16 mouse cellular contexts compared by ENCODE assay signal in genomic region chr11:59151729-59152128, GRCm38 (mm10). TPM values are rescaled to one million over a fixed set of nuclear protein-coding genes. Genes with fewer than 3 reads are reported as not detected.
DNase-seq lines count a peak whose midpoint lies in the region; ATAC-seq and TF ChIP-seq lines count a peak whose summit lies in the region.
"Had no signal": no experiment of that assay in that cellular context is flagged by ENCODE, and none has a peak within 500 bp of the region (broad histone marks: within the 10 kb centered on the region; RNA-seq: fewer than 3 reads in every experiment).

No protein-coding gene starts in this region.

- DNase-seq in layer of hippocampus, adult 2 months (ENCODE audit: low spot score in 2 of 2): no peak
- DNase-seq in layer of hippocampus, adult 8-10 months (ENCODE audit: low spot score in 2 of 2): no peak
- DNase-seq in CH12.LX (ENCODE audit: extremely low read depth): peak; percentile 71
- DNase-seq in G1E (ENCODE audit: low spot score): no peak
- peak in 1 of 3 experiments; percentile 37 for DNase-seq in liver, embryonic 14.5 days (ENCODE audit: low read depth in 3 of 3, low spot score in 3 of 3)
- DNase-seq in left cerebral cortex, adult 18-20 months (ENCODE audit: low spot score in 2 of 2): no peak
- DNase-seq: kidney, postnatal 4 days; right cerebral cortex, adult 18-20 months had no signal

- dilution Hi-C loops in CH12.LX (cut with MboI; ENCODE audit: extremely low pct_ligation_motif_present, extremely low pct_unique_long_range_greater_than_20kb, low sequenced_read_pairs): no loop called here

- H3K4me1 ChIP-seq in CH12.LX (ENCODE audit: control insufficient read depth in 1 of 2, insufficient read depth in 2 of 2): no peaks in the 10 kb centered on the region
- H3K4me1 ChIP-seq in G1E (ENCODE audit: insufficient read depth, low read depth, low read length): peaks cover 2% of the 10 kb centered on the region; the same call in 1 of the 2 replicates
- no peaks in the 10 kb centered on the region for H3K4me1 ChIP-seq in liver, embryonic 14.5 days (replicated peaks; ENCODE audit: control insufficient read depth in 2 of 2, insufficient read depth in 2 of 2, low read length in 1 of 2)
- H3K4me1 ChIP-seq in kidney, embryonic 16.5 days (ENCODE audit: insufficient read depth, low read length): no peaks in the 10 kb centered on the region
- H3K4me1 ChIP-seq: embryonic facial prominence, embryonic 13.5 days; limb, embryonic 12.5 days; neural tube, embryonic 12.5 days had no signal

- H3K27ac ChIP-seq in layer of hippocampus, adult 2 months: no peak overlapping the region
- no peak overlapping the region for H3K27ac ChIP-seq in CH12.LX (ENCODE audit: insufficient read depth, low read depth)
- no peak overlapping the region for H3K27ac ChIP-seq in liver, embryonic 14.5 days
- no peak overlapping the region for H3K27ac ChIP-seq in kidney, embryonic 16.5 days (ENCODE audit: low read length)
- H3K27ac ChIP-seq: embryonic facial prominence, embryonic 13.5 days; limb, embryonic 12.5 days; neural tube, embryonic 12.5 days had no signal

- H3K27me3 ChIP-seq in CH12.LX (replicated peaks): peaks cover 17% of the 10 kb centered on the region
- peaks cover 10% of the 10 kb centered on the region; the same call in 1 of the 2 replicates for H3K27me3 ChIP-seq in G1E (ENCODE audit: insufficient read depth, low read length)
- H3K27me3 ChIP-seq in liver, embryonic 14.5 days (ENCODE audit: control insufficient read depth, insufficient read depth, low read length): no peaks in the 10 kb centered on the region
- H3K27me3 ChIP-seq in kidney, embryonic 16.5 days (ENCODE audit: insufficient read depth, low read length): no peaks in the 10 kb centered on the region
- H3K27me3 ChIP-seq: embryonic facial prominence, embryonic 13.5 days; limb, embryonic 12.5 days; neural tube, embryonic 12.5 days had no signal

- in situ Hi-C loops in CH12.LX (cut with MboI; ENCODE audit: low pct_ligation_motif_present, low pct_unique_long_range_greater_than_20kb, low sequenced_read_pairs): no loop called here

- no peak overlapping the region for H3K4me3 ChIP-seq in layer of hippocampus, adult 2 months
- H3K4me3 ChIP-seq in CH12.LX (replicated peaks in 1 of 3; ENCODE audit: low read depth in 2 of 3, low read length in 2 of 3, poor library complexity in 1 of 3): no peak overlapping the region
- no peak overlapping the region for H3K4me3 ChIP-seq in G1E (ENCODE audit: low read depth, low read length)
- H3K4me3 ChIP-seq in liver, embryonic 14.5 days (ENCODE audit: insufficient read depth in 1 of 2, low read depth in 2 of 2, low read length in 2 of 2): no peak overlapping the region
- no peak overlapping the region for H3K4me3 ChIP-seq in kidney, embryonic 16.5 days (ENCODE audit: low read length)
- H3K4me3 ChIP-seq: embryonic facial prominence, embryonic 13.5 days; limb, embryonic 12.5 days; neural tube, embryonic 12.5 days had no signal

- H3K9ac ChIP-seq in CH12.LX (ENCODE audit: insufficient read depth, low read depth): no peak overlapping the region
- H3K9ac ChIP-seq in liver, embryonic 14.5 days (replicated peaks): no peak overlapping the region
- no peak overlapping the region for H3K9ac ChIP-seq in kidney, embryonic 16.5 days (replicated peaks; ENCODE audit: low read length)
- H3K9ac ChIP-seq: embryonic facial prominence, embryonic 13.5 days; limb, embryonic 12.5 days; neural tube, embryonic 12.5 days had no signal

- peaks cover 4 to 14% of the 10 kb centered on the region in 2 experiments for H3K36me3 ChIP-seq in CH12.LX (replicated peaks in 1 of 2; ENCODE audit: control insufficient read depth in 1 of 2, insufficient read depth in 1 of 2, low read length in 1 of 2)
- peaks cover 18% of the 10 kb centered on the region for H3K36me3 ChIP-seq in G1E (replicated peaks)
- H3K36me3 ChIP-seq in liver, embryonic 14.5 days (replicated peaks; ENCODE audit: control insufficient read depth, insufficient read depth, low read depth): peaks cover 6% of the 10 kb centered on the region; the same call in 1 of the 2 replicates
- H3K36me3 ChIP-seq in kidney, embryonic 16.5 days (ENCODE audit: insufficient read depth, low read length): peaks cover 9% of the 10 kb centered on the region; the same call in 1 of the 2 replicates
- H3K36me3 ChIP-seq: neural tube, embryonic 12.5 days had no signal

- H3K9me3 ChIP-seq in CH12.LX (replicated peaks; ENCODE audit: low read length): no peaks in the 10 kb centered on the region
- no peaks in the 10 kb centered on the region for H3K9me3 ChIP-seq in G1E (replicated peaks)
- H3K9me3 ChIP-seq in liver, embryonic 14.5 days (ENCODE audit: control insufficient read depth, low read length): no peaks in the 10 kb centered on the region
- no peaks in the 10 kb centered on the region for H3K9me3 ChIP-seq in kidney, embryonic 16.5 days (ENCODE audit: low read length)
- H3K9me3 ChIP-seq: embryonic facial prominence, embryonic 13.5 days; limb, embryonic 12.5 days; neural tube, embryonic 12.5 days had no signal

- peak; percentile 44 for TF ChIP-seq RAD21 in CH12.LX (IDR thresholded peaks at IDR 0.05; ENCODE audit: low read depth, low read length)

- peak; percentile 54 for TF ChIP-seq CTCF in layer of hippocampus, adult 2 months (conservative IDR thresholded peaks at IDR 0.05)
- peak; percentile 42 to 64; a peak in 3 of 4 replicates for TF ChIP-seq CTCF in CH12.LX (conservative IDR thresholded peaks at IDR 0.05 in 1 of 2, IDR thresholded peaks at IDR 0.05 in 1 of 2; ENCODE audit: low read depth in 2 of 2, low read length in 2 of 2)
- TF ChIP-seq CTCF in G1E (IDR thresholded peaks at IDR 0.05; ENCODE audit: low read depth, low read length): 0 out of 2 replicates have a peak, but pooled peaks have one; percentile 23
- peak; percentile 64 for TF ChIP-seq CTCF in liver, embryonic 14.5 days (IDR thresholded peaks at IDR 0.05; ENCODE audit: low read depth)

- no peaks in the 10 kb centered on the region for H3K79me2 ChIP-seq in CH12.LX (replicated peaks; ENCODE audit: control insufficient read depth, extremely low read depth, insufficient read depth, poor library complexity, severe bottlenecking)

- TF ChIP-seq POLR2A in CH12.LX (IDR thresholded peaks at IDR 0.05; ENCODE audit: low read depth, low read length): no peak

- no peak for TF ChIP-seq EP300 in CH12.LX (IDR thresholded peaks at IDR 0.05; ENCODE audit: low read length)
- no peak for TF ChIP-seq EP300 in liver, embryonic 14.5 days (IDR thresholded peaks at IDR 0.05; ENCODE audit: low read depth)

- ATAC-seq in G1E (ENCODE audit: extremely low read depth, insufficient number of reproducible peaks, low FRiP score, poor library complexity, severe bottlenecking): no peak
- ATAC-seq in liver, embryonic 14.5 days (ENCODE audit: insufficient read depth): no peak
- ATAC-seq in kidney, embryonic 16.5 days (ENCODE audit: low FRiP score, low TSS enrichment): no peak
- ATAC-seq: activated CD4-positive, CD25-positive, alpha-beta regulatory T cell, adult 4 months; forebrain, embryonic 16.5 days had no signal

- no peak overlapping the region for H3K4me2 ChIP-seq in CH12.LX (ENCODE audit: insufficient read depth, low read depth, poor library complexity, severe bottlenecking)
- no peak overlapping the region for H3K4me2 ChIP-seq in liver, embryonic 14.5 days (ENCODE audit: low read depth)
- no peak overlapping the region for H3K4me2 ChIP-seq in kidney, embryonic 16.5 days (replicated peaks; ENCODE audit: low read depth, low read length)
- H3K4me2 ChIP-seq: embryonic facial prominence, embryonic 13.5 days; limb, embryonic 12.5 days; neural tube, embryonic 12.5 days had no signal

- 26% methylated on average over 3 of the region's 3 CpGs for WGBS in liver, embryonic 14.5 days (ENCODE audit: insufficient replicate concordance)
- 32% methylated on average over 3 of the region's 3 CpGs for WGBS in kidney, embryonic 16.5 days

RNA-seq across cellular contexts. Expression of gene Iba57, which starts 11.8 kb away (rescaled TPM):
- total RNA-seq in layer of hippocampus, adult 2 months (2021): 1 to 10 TPM; 7.8 to 8.7 TPM
- 10 to 100 TPM in 1 of 4 experiments, 1 to 10 TPM in 3; 5.9 to 10.2 (median 7.3) TPM for total RNA-seq in layer of hippocampus, adult 8-10 months (2022)
- total RNA-seq in CH12.LX (2012; rRNA removed) (7.5 and 7.9 TPM in 2 replicates), CH12.LX (2014; rRNA removed) (3.6 and 4.0 TPM in 2 replicates), G1E (2014; fragmentation: Nextera tagmentation) (3.0 and 4.9 TPM in 2 replicates), G1E (2017) (7.3 and 8.6 TPM in 2 replicates)
- polyA plus RNA-seq in CH12.LX (2012; ENCODE audit: insufficient read length, low read depth) (4.6 and 5.1 TPM in 2 replicates), G1E (2012) (10.5 and 10.8 TPM in 2 replicates)
- polyA plus RNA-seq in liver, embryonic 14.5 days (2012; rRNA removed): 7.9 and 8.0 TPM in 2 replicates
- polyA plus RNA-seq in liver, embryonic 14.5 days (2014; fragmentation: Nextera tagmentation; extraction: Ambion mirVana): 4.4 and 4.7 TPM in 2 replicates
- total RNA-seq in left cerebral cortex, adult 18-20 months (2021): 1 to 10 TPM; 7.2 to 7.4 TPM
- 6.9 and 8.5 TPM in 2 replicates for polyA plus RNA-seq in kidney, embryonic 16.5 days (2015; fragmentation: Nextera tagmentation; extraction: Ambion mirVana)

RNA-seq across cellular contexts. Expression of gene Obscn, which starts 15.5 kb away (rescaled TPM):
- total RNA-seq in layer of hippocampus, adult 2 months (2021): 1 to 10 TPM; 1.2 to 1.5 TPM
- total RNA-seq in layer of hippocampus, adult 8-10 months (2022): 1 to 10 TPM; 1.2 to 1.9 (median 1.5) TPM
- total RNA-seq in CH12.LX (2012; rRNA removed): 0.13 and 0.17 TPM in 2 replicates
- total RNA-seq in CH12.LX (2014; rRNA removed): 0.08 and 0.13 TPM in 2 replicates
- 0.09 and 0.14 TPM in 2 replicates for polyA plus RNA-seq in CH12.LX (2012; ENCODE audit: insufficient read length, low read depth)
- total RNA-seq in G1E (2014; fragmentation: Nextera tagmentation): not detected in 2 replicates
- 0.17 and 0.27 TPM in 2 replicates for total RNA-seq in G1E (2017)
- 0.11 TPM in 2 replicates for polyA plus RNA-seq in G1E (2012)
- 0.11 TPM in 2 replicates for polyA plus RNA-seq in liver, embryonic 14.5 days (2012; rRNA removed)
- 0.06 and 0.13 TPM in 2 replicates for polyA plus RNA-seq in liver, embryonic 14.5 days (2014; fragmentation: Nextera tagmentation; extraction: Ambion mirVana)
- 1 to 10 TPM; 1.5 to 2.4 TPM for total RNA-seq in left cerebral cortex, adult 18-20 months (2021)
- 0.50 and 0.51 TPM in 2 replicates for polyA plus RNA-seq in kidney, embryonic 16.5 days (2015; fragmentation: Nextera tagmentation; extraction: Ambion mirVana)
- total RNA-seq: megakaryocyte, adult 5-6 weeks had no signal
- polyA plus RNA-seq: activated CD4-positive, CD25-positive, alpha-beta regulatory T cell, adult 4 months had no signal

RNA-seq across cellular contexts. Expression of gene Gjc2, which starts 31.3 kb away (rescaled TPM):
- total RNA-seq in layer of hippocampus, adult 2 months (2021): 10 to 100 TPM; 10.2 to 10.8 TPM
- 10 to 100 TPM; 11.8 to 15.9 (median 12.5) TPM for total RNA-seq in layer of hippocampus, adult 8-10 months (2022)
- total RNA-seq in CH12.LX (2012; rRNA removed): 0.08 TPM in 1 of 2 replicates, not detected in the other
- 0.13 TPM in 1 of 2 replicates, not detected in the other for total RNA-seq in CH12.LX (2014; rRNA removed)
- polyA plus RNA-seq in CH12.LX (2012; ENCODE audit: insufficient read length, low read depth): not detected in 2 replicates
- not detected in 2 replicates for total RNA-seq in G1E (2014; fragmentation: Nextera tagmentation)
- total RNA-seq in G1E (2017): not detected in 2 replicates
- polyA plus RNA-seq in G1E (2012): not detected in 2 replicates
- 0.08 and 0.10 TPM in 2 replicates for polyA plus RNA-seq in liver, embryonic 14.5 days (2012; rRNA removed)
- 0.13 TPM in 1 of 2 replicates, not detected in the other for polyA plus RNA-seq in liver, embryonic 14.5 days (2014; fragmentation: Nextera tagmentation; extraction: Ambion mirVana)
- 1 to 10 TPM; 7.5 to 8.1 TPM for total RNA-seq in left cerebral cortex, adult 18-20 months (2021)
- polyA plus RNA-seq in kidney, embryonic 16.5 days (2015; fragmentation: Nextera tagmentation; extraction: Ambion mirVana): 0.36 and 0.67 TPM in 2 replicates
- total RNA-seq: hematopoietic stem cell, adult 5-6 weeks; megakaryocyte, adult 5-6 weeks had no signal
- polyA plus RNA-seq: activated CD4-positive, CD25-positive, alpha-beta regulatory T cell, adult 4 months had no signal

RNA-seq across cellular contexts. Expression of gene Guk1, which starts 40.3 kb away (rescaled TPM):
- total RNA-seq in layer of hippocampus, adult 2 months (2021): 100 to 1,000 TPM; 134 to 136 TPM
- 100 to 1,000 TPM; 135 to 149 (median 141) TPM for total RNA-seq in layer of hippocampus, adult 8-10 months (2022)
- total RNA-seq in CH12.LX (2012; rRNA removed) (148 and 149 TPM in 2 replicates), CH12.LX (2014; rRNA removed) (130 and 148 TPM in 2 replicates), G1E (2014; fragmentation: Nextera tagmentation) (16.8 and 19.1 TPM in 2 replicates), G1E (2017) (37.5 and 38.2 TPM in 2 replicates)
- polyA plus RNA-seq in CH12.LX (2012; ENCODE audit: insufficient read length, low read depth) (111 and 139 TPM in 2 replicates), G1E (2012) (35.2 and 40.2 TPM in 2 replicates)
- polyA plus RNA-seq in liver, embryonic 14.5 days (2012; rRNA removed): 40.2 and 41.1 TPM in 2 replicates
- 64.2 and 70.5 TPM in 2 replicates for polyA plus RNA-seq in liver, embryonic 14.5 days (2014; fragmentation: Nextera tagmentation; extraction: Ambion mirVana)
- total RNA-seq in left cerebral cortex, adult 18-20 months (2021): 100 to 1,000 TPM; 144 TPM
- 134 and 141 TPM in 2 replicates for polyA plus RNA-seq in kidney, embryonic 16.5 days (2015; fragmentation: Nextera tagmentation; extraction: Ambion mirVana)

RNA-seq across cellular contexts. Expression of gene Mrpl55, which starts 50.6 kb away (rescaled TPM):
- 10 to 100 TPM; 37.3 to 39.3 TPM for total RNA-seq in layer of hippocampus, adult 2 months (2021)
- total RNA-seq in layer of hippocampus, adult 8-10 months (2022): 10 to 100 TPM; 31.2 to 40.8 (median 36.1) TPM
- 74.4 and 80.4 TPM in 2 replicates for total RNA-seq in CH12.LX (2012; rRNA removed)
- 81.1 and 92.9 TPM in 2 replicates for total RNA-seq in CH12.LX (2014; rRNA removed)
- 72.0 and 88.2 TPM in 2 replicates for polyA plus RNA-seq in CH12.LX (2012; ENCODE audit: insufficient read length, low read depth)
- 15.1 and 23.4 TPM in 2 replicates for total RNA-seq in G1E (2014; fragmentation: Nextera tagmentation)
- total RNA-seq in G1E (2017): 38.7 and 40.8 TPM in 2 replicates
- 29.5 and 34.8 TPM in 2 replicates for polyA plus RNA-seq in G1E (2012)
- polyA plus RNA-seq in liver, embryonic 14.5 days (2012; rRNA removed): 25.3 and 41.2 TPM in 2 replicates
- 56.8 and 59.8 TPM in 2 replicates for polyA plus RNA-seq in liver, embryonic 14.5 days (2014; fragmentation: Nextera tagmentation; extraction: Ambion mirVana)
- total RNA-seq in left cerebral cortex, adult 18-20 months (2021): 10 to 100 TPM; 43.8 to 44.4 TPM
- polyA plus RNA-seq in kidney, embryonic 16.5 days (2015; fragmentation: Nextera tagmentation; extraction: Ambion mirVana): 103 and 104 TPM in 2 replicates

Comparison
In these comparisons a context has a peak if more than half of its experiments do, and no peak if none do; other contexts are left out.
1. RNA of gene Gjc2, which starts 31.3 kb away (total RNA-seq): 11.8 to 15.9 TPM in layer of hippocampus, adult 8-10 months, 10.2 to 10.8 TPM in layer of hippocampus, adult 2 months and 7.5 to 8.1 TPM in left cerebral cortex, adult 18-20 months; 0.08 to 0.13 TPM in CH12.LX and not detected in G1E; every median in the first group is over 4 times any median in the second.
2. Peak in every context shown above with its lines, with median percentiles within 50 percentile points of each other: CTCF ChIP-seq.